Mouse (Mus musculus) liver, adult 2 months (tissue): ENCODE measurements at regions not wholly inside any gene's neighbourhood (a gene's known extent, or its start where the extent isn't known, plus 50 kb on each side); places are given as distances from the start of the nearest gene placed in this dataset.

Experiments
- CTCF ChIP-seq: fragments of 200-500 bp; IDR thresholded peaks from 2 replicates; pipeline ENCODE4 v1.5.1; 2011; ENCODE audit warnings: low read depth, low read length, control low read depth
- POLR2A ChIP-seq: fragments of 200-500 bp; IDR thresholded peaks from 2 replicates; pipeline ENCODE4 v1.6.1; 2011; ENCODE audit warnings: low read length, control low read depth; ENCODE audit not compliant: insufficient read depth; ENCODE audit errors: extremely low read depth

DNA sequence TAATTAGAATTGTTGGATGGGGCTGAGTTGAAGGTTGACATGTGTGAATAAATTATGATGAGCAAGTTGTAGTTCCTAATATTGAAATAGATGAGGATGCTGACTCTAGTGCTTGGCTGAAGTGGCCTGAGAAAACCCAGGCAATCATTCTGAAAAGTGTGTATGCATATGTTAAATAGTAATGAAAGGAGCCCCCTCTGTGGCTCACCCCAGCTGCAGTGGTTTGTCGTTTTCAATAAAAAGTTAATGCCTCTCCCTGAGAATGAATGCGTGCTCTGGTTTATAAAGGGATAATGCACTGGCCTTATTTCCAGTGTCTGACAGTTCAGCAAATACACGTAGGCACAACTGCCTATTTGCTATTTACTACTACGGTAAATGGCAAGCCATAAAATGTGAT is 569.5 kb upstream of the Sel1l start:
- no peak for TF ChIP-seq POLR2A
- TF ChIP-seq CTCF, result no peak
